Mouse (Mus musculus) ovary, postnatal 14 days (tissue): ENCODE measurements around the gene Mcmbp.
A peak's percentile ranks its signal among the peaks of the same experiment; 100 is the strongest.

Experiments used
- DNase-seq: peaks from one replicate; pipeline ENCODE4 v3.0.0; 2022; ENCODE audit warnings: low spot score

Mcmbp gene

GRCm38 (mm10) chr7:128740334-128740733 lies at the start of gene Mcmbp:
TSS of gene Mcmbp (minus strand) at chr7:128740495.
- peak; percentile 95 for DNase-seq

GRCm38 (mm10) chr7:128790045-128790444 lies 49.8 kb upstream of the Mcmbp start:
- DNase-seq, result no peak

GRCm38 (mm10) chr7:128781846-128782245 lies 41.6 kb upstream of the Mcmbp start:
- no peak for DNase-seq

- peak; percentile 21 for DNase-seq
Observed at GRCm38 (mm10) chr7:128779305-128779704, 39.0 kb upstream of the Mcmbp start.

GRCm38 (mm10) chr7:128777201-128777600 lies 36.9 kb upstream of the Mcmbp start:
- no peak for DNase-seq

- DNase-seq, result no peak
Observed at GRCm38 (mm10) chr7:128766696-128767095, 26.4 kb upstream of the Mcmbp start.

- DNase-seq, result no peak
Observed at GRCm38 (mm10) chr7:128758948-128759347, 18.7 kb upstream of the Mcmbp start.

GRCm38 (mm10) chr7:128755396-128755795 lies 15.1 kb upstream of the Mcmbp start:
- no peak for DNase-seq

- DNase-seq, result no peak
Observed at GRCm38 (mm10) chr7:128752012-128752411, 11.7 kb upstream of the Mcmbp start.

- DNase-seq, result no peak
Observed at GRCm38 (mm10) chr7:128750296-128750695, 10.0 kb upstream of the Mcmbp start.

- peak; percentile 32 for DNase-seq
Observed at GRCm38 (mm10) chr7:128748758-128749157, 8.5 kb upstream of the Mcmbp start.

GRCm38 (mm10) chr7:128746151-128746550 lies 5.9 kb upstream of the Mcmbp start:
- no peak for DNase-seq

- peak; percentile 94 for DNase-seq
Observed at GRCm38 (mm10) chr7:128744684-128745485, 4.6 kb upstream of the Mcmbp start, which contains the start of gene Sec23ip. TSS of gene Sec23ip (plus strand) at chr7:128744943.

GRCm38 (mm10) chr7:128743898-128744297 lies 3.6 kb upstream of the Mcmbp start:
- no peak for DNase-seq

GRCm38 (mm10) chr7:128739462-128740277 lies 625 bp downstream of the Mcmbp start:
- DNase-seq, result peak; percentile 35

GRCm38 (mm10) chr7:128739116-128739461 lies 1.2 kb downstream of the Mcmbp start:
- DNase-seq, result no peak

- DNase-seq, result no peak
Observed at GRCm38 (mm10) chr7:128738041-128738440, 2.3 kb downstream of the Mcmbp start.

GRCm38 (mm10) chr7:128731585-128731984 lies 8.7 kb downstream of the Mcmbp start:
- DNase-seq, result no peak

GRCm38 (mm10) chr7:128728738-128729137 lies 11.6 kb downstream of the Mcmbp start:
- DNase-seq, result no peak

- no peak for DNase-seq
Observed at GRCm38 (mm10) chr7:128727701-128728100, 12.6 kb downstream of the Mcmbp start.

GRCm38 (mm10) chr7:128726999-128727398 lies 13.3 kb downstream of the Mcmbp start:
- DNase-seq, result no peak

- no peak for DNase-seq
Observed at GRCm38 (mm10) chr7:128725189-128725588, 15.1 kb downstream of the Mcmbp start.

GRCm38 (mm10) chr7:128724761-128725160 lies 15.5 kb downstream of the Mcmbp start:
- peak; percentile 47 for DNase-seq
